Mouse (Mus musculus) left cerebral cortex, adult 2 months (tissue): Measurements from ENCODE around the gene Nosip. TPM values are rescaled to one million over a fixed set of nuclear protein-coding genes. Genes with fewer than 3 reads are reported as not detected.

Experiments used
- DNase-seq, 2 experiments: peaks; one replicate each; pipeline ENCODE4 v3.0.0; 2021 to 2022; ENCODE audit warnings: low spot score in 2 of 2, mixed read lengths in 1 of 2; ENCODE audit errors: extremely low spot score in 1 of 2
- H3K27ac ChIP-seq: fragments of 200-600 bp; 2 replicates; pipeline ENCODE4 v1.8.1; 2022
- H3K4me3 ChIP-seq: fragments of 200-600 bp; 2 replicates; pipeline ENCODE4 v1.8.1; 2022
- CTCF ChIP-seq: fragments of 200-600 bp; IDR thresholded peaks from 2 replicates; pipeline ENCODE4 v1.8.1; 2022; ENCODE audit warnings: antibody characterized with exemption, mild to moderate bottlenecking, moderate library complexity
- intact Hi-C: fragments of 180-260 bp; cut with DNase I; formaldehyde crosslinking; loops from one replicate; pipeline ENCODE4 v1.15.1; 2025
- total RNA-seq, 2 experiments: library from RNA; stranded (reverse); gene quantifications; 2 replicates each; pipeline ENCODE4 v1.2.3; 2021

Gene Nosip
- total RNA-seq, 2 experiments from 2014 or later, result 53.6 to 55.6 TPM

DNA sequence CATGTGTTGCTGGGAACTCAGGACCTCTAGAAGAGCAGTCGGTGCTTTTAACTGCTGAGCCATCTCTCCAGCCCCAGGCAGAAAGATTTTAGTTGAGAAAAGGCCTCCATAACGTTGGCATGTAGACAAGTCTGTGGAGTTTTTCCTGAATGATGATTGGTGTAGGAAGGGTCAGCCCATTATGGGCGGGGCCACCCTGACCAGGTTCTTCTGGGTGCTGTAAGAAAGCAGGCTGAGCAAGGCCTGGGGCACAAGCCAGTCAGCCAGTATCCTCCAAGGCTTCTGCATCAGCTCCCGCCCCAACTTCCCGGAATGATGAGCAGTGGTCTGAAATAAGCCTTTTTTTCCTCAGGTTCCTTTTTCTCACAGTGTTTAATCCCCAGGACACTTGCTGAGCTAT lies 18.8 kb downstream of the Nosip start:
- no peak for TF ChIP-seq CTCF
- no peak overlapping the region for H3K27ac ChIP-seq
- DNase-seq, result no peak
- intact Hi-C loops, result loop anchor here (2.0 to 5.0 kb wide), 2 partner anchors 48 to 216 kb away; partner anchors contain the start of gene Rpl13a
- H3K4me3 ChIP-seq, result no peak overlapping the region

DNA sequence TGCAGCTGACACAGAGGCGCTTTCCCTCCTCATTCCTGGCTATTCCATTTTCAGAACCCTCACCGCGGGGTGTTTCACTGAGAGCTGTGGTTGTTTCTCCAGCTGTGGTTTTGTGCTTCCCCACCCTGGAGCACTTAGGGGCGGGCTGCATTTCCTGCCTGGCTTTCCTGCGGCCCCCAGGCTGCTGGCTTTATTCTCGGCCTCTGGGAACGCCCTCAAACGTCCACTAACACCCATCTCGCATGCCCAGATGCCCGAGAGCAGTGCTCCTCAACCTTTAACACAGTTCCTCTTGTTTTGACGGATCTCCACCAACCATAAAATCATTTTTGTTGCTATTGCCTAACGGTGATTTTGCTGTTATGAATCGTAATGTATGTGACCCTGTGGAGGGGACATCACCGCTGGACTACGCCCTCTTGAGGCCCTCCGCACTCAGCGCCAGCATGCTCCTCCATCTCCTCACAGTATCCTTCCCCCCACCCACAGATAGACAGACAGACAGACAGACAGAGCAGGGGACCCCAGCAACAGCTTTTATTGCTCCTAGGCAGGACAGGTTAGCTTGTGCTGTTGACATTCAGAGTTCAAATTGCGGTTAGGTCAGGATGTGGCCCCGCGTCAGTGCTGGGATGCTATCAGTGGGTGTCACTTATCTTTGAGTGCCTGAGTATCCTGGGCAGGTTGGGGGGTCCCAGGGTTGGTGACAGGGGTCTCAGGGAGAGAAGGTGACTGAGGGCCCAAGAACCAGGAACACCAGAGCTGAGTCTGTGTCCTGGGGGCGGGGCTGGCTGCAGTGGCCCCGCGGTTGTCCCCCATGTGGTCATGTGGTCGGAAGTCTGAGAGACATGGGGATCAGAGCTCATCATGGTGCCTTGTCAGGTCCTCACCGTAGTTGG lies 20.4 kb downstream of the Nosip start:
- no peak for DNase-seq
- intact Hi-C loops, result loop anchor here (5.0 kb wide), 1 partner anchor 215 kb away; no protein-coding TSS in a partner anchor

DNA sequence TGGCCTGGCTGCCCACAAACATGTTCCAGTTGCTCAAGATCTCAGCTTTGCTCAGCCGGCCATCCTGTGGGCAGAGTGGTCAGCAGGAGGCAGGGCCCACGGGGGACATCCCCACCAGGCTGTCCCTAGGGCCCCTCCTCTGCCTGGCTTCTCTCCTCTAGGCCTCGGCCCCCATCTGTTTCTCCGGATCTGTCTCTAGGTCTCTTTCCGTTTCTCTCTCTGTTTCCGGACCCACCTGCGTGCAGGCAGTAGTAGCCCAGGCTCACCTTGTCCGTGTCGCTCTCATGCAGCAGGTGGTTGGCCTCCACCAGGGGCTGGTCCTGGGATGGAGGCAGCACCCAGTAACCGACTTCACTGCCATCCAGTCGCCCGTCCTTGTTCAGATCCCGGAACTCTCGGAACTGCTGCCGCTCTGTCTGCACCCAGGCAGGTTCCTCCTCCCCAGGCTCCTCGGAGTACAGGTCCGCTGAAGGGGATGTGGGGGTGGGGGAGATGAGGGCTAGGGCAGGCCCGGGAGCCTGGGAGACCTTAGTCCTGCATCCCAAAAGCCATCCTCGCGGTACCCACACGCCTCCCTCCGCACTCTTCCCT lies 21.2 kb downstream of the Nosip start:
- peak overlapping the region; percentile 19; the same call in 1 of the 2 replicates for H3K27ac ChIP-seq
- intact Hi-C loops, result loop anchor here (5.0 kb wide), 1 partner anchor 214 kb away; no protein-coding TSS in a partner anchor
- no peak for DNase-seq
- no peak overlapping the region for H3K4me3 ChIP-seq
- no peak for TF ChIP-seq CTCF

More for the DNA sequence above, 20.4 kb downstream of the Nosip start:
- Histone ChIP-seq H3K27ac (peak overlapping the region; percentile 70), H3K4me3 (no peak overlapping the region)
- TF ChIP-seq CTCF, result no peak; the same call in 1 of the 2 replicates

DNA sequence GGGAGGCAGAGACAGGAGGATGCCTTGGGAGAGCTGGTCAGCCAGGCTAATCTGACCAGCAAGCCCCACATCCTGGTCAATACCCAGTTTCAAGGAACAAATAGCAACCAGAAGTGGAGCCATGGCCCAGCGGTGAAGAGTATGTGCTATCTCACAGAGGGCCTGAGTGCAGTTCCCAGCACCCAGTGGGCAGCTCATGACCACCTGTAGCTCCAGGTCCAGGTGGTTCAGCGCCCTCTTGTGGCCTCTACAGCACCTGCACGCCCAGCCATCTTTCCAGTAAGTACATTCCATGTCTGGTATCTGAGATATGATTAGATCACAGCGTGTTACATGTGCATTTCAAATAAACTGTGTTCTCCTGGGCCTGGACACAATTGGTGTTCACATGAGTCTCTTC lies 23.9 kb downstream of the Nosip start:
- intact Hi-C loops, result no loop called here
- Histone ChIP-seq H3K4me3 (no peak overlapping the region), H3K27ac (no peak overlapping the region)
- no peak for DNase-seq
- no peak; the same call in 1 of the 2 replicates for TF ChIP-seq CTCF

DNA sequence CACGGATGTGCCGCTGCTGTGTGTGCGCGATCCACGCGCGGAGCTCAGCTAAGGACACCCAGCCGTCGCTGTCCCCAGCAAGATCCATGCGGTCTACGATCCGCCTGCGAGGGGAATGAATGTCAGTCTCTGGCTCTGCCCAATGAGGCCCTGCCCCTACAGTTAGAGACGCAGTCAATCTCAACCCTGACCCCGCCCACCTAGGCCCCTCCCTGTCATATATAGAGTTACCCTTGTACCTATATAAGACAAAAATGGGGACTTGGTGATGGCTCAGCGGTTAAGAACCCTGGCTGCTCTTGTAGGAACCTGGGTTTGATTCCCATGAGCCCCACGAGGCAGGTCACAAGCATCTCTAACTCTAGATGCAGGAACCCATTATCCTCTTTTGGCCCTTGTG lies 26.4 kb downstream of the Nosip start:
- no peak for TF ChIP-seq CTCF
- no peak overlapping the region for H3K27ac ChIP-seq
- intact Hi-C loops, result no loop called here
- DNase-seq, result no peak
- no peak overlapping the region for H3K4me3 ChIP-seq

DNA sequence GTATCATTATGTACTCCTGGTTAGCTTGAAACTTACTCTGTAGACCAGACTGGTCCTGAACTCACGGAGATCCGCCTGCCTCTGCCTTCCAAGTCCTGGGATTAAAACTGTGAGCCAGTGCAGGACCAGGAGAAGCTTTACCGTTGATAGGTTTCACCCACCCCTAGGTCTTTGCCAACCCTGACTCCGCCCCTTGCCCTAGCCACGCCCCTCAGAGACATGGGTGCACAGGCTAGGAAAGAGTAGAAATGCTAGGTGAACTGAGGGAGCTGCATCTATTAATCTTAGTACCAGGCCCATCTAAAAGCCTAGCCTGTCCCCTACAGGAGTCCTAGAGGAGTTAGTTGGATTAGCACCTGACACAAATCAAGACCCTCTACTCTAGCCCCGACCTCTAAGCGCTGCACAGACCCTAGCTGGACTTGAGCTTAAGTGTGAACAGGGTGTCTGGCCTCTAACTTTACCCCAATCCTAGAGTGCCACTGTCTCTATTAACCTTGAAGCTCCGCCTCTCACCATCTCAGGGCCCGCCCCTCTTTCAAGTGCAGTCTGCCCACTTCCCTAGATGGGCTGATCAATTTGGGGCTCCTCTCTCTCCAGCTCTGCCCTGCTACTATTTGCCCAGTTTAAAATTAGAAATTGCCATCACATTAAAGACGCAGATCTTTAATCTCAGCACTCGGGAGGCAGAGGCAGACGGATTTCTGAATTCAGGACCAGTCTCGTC lies 28.2 kb downstream of the Nosip start:
- intact Hi-C loops, result no loop called here
- no peak for DNase-seq
- no peak for TF ChIP-seq CTCF
- Histone ChIP-seq H3K4me3 (no peak overlapping the region), H3K27ac (no peak overlapping the region)

DNA sequence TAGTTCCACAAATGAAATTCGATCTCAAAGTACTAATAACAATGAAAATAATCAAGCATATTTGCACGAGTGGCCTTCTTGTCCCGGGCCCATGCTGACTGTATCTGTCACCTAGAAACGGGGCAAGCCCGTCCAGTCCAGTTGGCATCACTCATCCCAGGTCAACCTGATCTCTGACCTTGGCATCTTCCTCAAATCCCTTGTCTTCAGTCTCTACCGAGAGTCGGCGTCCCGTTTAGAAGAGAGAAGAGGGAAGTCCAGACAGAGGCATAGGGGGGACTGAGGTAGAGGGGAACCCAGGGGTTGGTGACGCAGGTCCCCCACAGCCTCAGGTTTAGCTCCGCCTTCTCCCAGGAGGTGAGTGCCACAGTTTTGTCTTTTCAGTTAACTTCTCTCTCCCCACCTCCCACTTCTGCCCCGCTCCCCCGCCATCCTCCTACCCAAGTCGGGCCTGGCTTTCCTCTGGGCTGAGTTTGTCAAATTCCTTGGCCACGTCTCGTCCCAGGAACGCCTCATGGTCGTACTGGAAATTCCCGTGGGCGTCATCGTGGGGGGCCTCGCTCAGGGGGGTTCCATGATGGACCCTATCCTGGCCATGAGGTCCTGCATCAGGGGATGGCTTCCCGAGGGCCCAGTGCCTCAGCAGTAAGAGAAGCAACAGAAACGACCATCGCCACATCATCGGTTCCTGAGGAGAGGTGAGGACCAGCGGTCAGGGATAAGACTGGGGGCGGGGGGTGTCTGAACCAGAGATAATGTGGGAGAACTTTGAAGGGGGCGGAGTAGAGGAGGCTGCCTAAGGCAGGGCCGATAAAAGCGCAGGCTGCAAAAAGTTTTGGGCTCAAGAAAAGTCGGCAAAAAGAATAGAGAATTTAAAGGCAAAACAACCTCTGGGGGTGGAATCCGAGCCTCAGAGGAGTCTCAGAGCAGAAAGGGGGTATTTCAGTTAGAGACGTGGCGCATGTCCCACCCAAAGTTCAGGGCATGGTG lies 29.1 kb downstream of the Nosip start:
- intact Hi-C loops, result no loop called here
- no peak for TF ChIP-seq CTCF
- no peak for DNase-seq
- H3K4me3 ChIP-seq, result peak overlapping the region; percentile 18; the same call in 1 of the 2 replicates
- H3K27ac ChIP-seq, result no peak overlapping the region

DNA sequence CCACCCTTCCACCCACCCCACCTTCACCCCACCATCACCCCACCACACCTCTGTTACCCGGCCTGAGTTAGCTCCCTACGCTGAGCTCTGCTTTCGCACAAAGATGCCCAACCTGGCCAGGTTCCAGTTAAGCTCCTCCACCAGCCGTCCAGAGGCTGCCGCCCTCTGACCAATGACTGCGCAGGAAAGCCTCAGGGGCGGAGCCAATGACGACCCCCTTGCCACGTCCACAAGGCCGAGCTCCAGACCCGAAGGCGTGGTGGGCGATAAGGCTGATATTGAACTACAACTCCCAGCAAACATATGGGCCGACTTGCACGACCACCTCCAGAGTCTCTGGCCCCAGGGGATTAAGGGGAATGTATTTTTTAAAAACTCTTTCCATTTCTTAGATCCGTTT lies 29.8 kb downstream of the Nosip start, which contains the start of gene Rcn3:
TSS of gene Rcn3 (minus strand) at position 174 of the 400 bp plus-strand sequence.
- no peak within 1 kb of the TSS for H3K27ac ChIP-seq
- intact Hi-C loops, result no loop called here
- TF ChIP-seq CTCF, result no peak
- peak within 1 kb of the TSS; percentile 18; the same call in 1 of the 2 replicates for H3K4me3 ChIP-seq
- DNase-seq, result peak in 1 of 2 experiments; percentile 23

DNA sequence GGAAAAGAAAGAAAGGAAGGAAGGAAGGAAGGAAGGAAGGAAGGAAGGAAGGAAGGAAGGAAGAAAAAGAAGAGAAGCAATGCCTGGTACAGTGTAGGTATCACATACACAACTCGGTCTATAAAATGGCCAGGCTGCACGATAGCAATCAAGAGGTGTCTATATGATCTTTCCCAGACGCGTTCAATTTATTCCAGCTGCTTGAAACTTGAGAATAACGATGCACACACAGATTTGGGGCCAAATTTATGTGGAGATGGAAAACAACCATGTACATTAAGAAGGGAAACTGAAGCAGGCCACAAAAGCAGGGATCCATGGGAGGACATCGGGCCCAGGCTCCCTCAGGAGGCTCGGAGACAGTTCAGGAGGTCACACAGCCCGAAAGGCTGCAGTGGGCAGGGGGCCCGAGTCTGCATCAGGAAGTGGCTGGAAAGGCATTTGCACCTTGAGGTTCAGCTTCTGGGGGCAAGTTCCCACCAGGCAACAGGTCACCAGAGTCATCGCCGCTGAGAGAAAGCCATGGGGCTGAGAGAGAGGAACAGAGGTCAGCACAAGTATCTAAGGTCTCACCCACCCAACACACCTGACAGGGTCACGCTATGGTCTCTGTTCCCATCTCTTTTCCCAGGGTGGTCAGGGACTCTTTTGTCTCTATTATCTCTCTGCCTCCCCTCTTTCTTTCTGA lies 30.7 kb downstream of the Nosip start:
- H3K27ac ChIP-seq, result no peak overlapping the region
- TF ChIP-seq CTCF, result no peak
- no peak overlapping the region for H3K4me3 ChIP-seq
- intact Hi-C loops, result no loop called here
- no peak for DNase-seq

DNA sequence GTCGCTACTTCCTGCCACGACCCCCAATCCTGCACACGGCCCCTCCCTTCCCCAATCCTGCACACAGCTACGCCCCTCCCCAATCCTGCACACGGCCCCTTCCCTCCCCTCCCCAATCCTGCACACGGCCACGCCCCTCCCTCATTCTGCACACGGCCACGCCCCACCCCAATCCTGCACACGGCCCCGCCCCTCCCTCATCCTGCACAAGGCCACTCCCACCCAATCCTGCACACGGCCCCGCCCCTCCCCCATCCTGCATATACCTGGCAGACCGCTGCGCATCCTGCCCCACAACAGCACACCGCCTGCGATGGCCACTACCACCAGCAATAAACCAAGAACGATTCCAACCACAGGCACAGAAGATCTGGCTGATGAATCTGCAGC lies 31.3 kb downstream of the Nosip start:
- no peak for DNase-seq
- H3K4me3 ChIP-seq, result no peak overlapping the region
- intact Hi-C loops, result no loop called here
- H3K27ac ChIP-seq, result no peak overlapping the region
- no peak for TF ChIP-seq CTCF
